Mouse (Mus musculus) bone marrow, adult 2 months (tissue): ENCODE measurements around the gene Grap2.

Source experiments
- CTCF ChIP-seq: fragments of 200-500 bp; IDR thresholded peaks from 2 replicates; pipeline ENCODE4 v1.5.1; 2011; ENCODE audit warnings: low read length, control low read depth; ENCODE audit not compliant: control insufficient read depth, insufficient read depth
- POLR2A ChIP-seq: fragments of 200-500 bp; IDR thresholded peaks from 2 replicates; pipeline ENCODE4 v1.6.1; 2011; ENCODE audit warnings: low read depth, mild to moderate bottlenecking, control low read depth, low read length, borderline replicate concordance; ENCODE audit not compliant: control insufficient read depth

- TF ChIP-seq POLR2A (no peak), CTCF (no peak)
Observed at GRCm38 (mm10) chr15:80658815-80659471, 86.5 kb downstream of the Grap2 start.
